Mouse (Mus musculus): Measurements from ENCODE around the gene Ccdc173. TPM values are rescaled to one million over a fixed set of nuclear protein-coding genes. Genes with fewer than 3 reads are reported as not detected.
A peak's percentile ranks its signal among the peaks of the same experiment; 100 is the strongest.

Ccdc173 gene
- polyA plus RNA-seq (2016; fragmentation: Nextera tagmentation; extraction: Ambion mirVana), result 3.5 and 4.2 TPM in 2 replicates

GRCm38 (mm10) chr2:69789429-69790069, at the start of gene Ccdc173, which contains the start of gene Phospho2:
Gene Ccdc173 (minus strand): TSS chr2:69789575.
Gene Phospho2 (plus strand): TSS chr2:69789623.
- DNase-seq (ENCODE audit: low spot score), result peak; percentile 99
- H3K9me3 ChIP-seq (replicated peaks), result no peaks in the 10 kb centered on the region
- peaks cover 17% of the 10 kb centered on the region for H3K4me1 ChIP-seq
- H3K27ac ChIP-seq (replicated peaks), result peak within 1 kb of the TSS; percentile 90
- H3K27me3 ChIP-seq (ENCODE audit: low read depth, poor library complexity, severe bottlenecking), result no peaks in the 10 kb centered on the region
- H3K4me3 ChIP-seq, result peak within 1 kb of the TSS; percentile 71
- WGBS, result 2% methylated on average over 48 of the region's 48 CpGs
- H3K36me3 ChIP-seq, result peaks cover 48% of the 10 kb centered on the region

- Histone ChIP-seq H3K4me1 (peaks cover 6% of the 10 kb centered on the region), H3K27ac (replicated peaks) (no peak overlapping the region), H3K36me3 (peaks cover 30% of the 10 kb centered on the region), H3K27me3 (ENCODE audit: low read depth, poor library complexity, severe bottlenecking) (no peaks in the 10 kb centered on the region), H3K4me3 (no peak overlapping the region), H3K9me3 (replicated peaks) (no peaks in the 10 kb centered on the region)
- DNase-seq (ENCODE audit: low spot score), result no peak
Observed at GRCm38 (mm10) chr2:69838707-69839106, 49.3 kb upstream of the Ccdc173 start.

GRCm38 (mm10) chr2:69837996-69838395, 48.6 kb upstream of the Ccdc173 start:
- Histone ChIP-seq H3K27ac (replicated peaks) (no peak overlapping the region), H3K36me3 (peaks cover 37% of the 10 kb centered on the region), H3K4me3 (no peak overlapping the region), H3K4me1 (peaks cover 6% of the 10 kb centered on the region), H3K9me3 (replicated peaks) (no peaks in the 10 kb centered on the region), H3K27me3 (ENCODE audit: low read depth, poor library complexity, severe bottlenecking) (no peaks in the 10 kb centered on the region)
- 38% methylated on average over 3 of the region's 3 CpGs for WGBS
- DNase-seq (ENCODE audit: low spot score), result no peak

GRCm38 (mm10) chr2:69837244-69837967, 48.0 kb upstream of the Ccdc173 start:
- no peaks in the 10 kb centered on the region for H3K9me3 ChIP-seq (replicated peaks)
- WGBS, result 75% methylated on average over 7 of the region's 7 CpGs

GRCm38 (mm10) chr2:69830116-69830515, 40.7 kb upstream of the Ccdc173 start:
- DNase-seq (ENCODE audit: low spot score), result no peak
- H3K27ac ChIP-seq (replicated peaks), result no peak overlapping the region
- no peaks in the 10 kb centered on the region for H3K9me3 ChIP-seq (replicated peaks)
- peaks cover 73% of the 10 kb centered on the region for H3K36me3 ChIP-seq
- 94% methylated on average over 8 of the region's 8 CpGs for WGBS
- H3K4me3 ChIP-seq, result no peak overlapping the region
- H3K4me1 ChIP-seq, result peaks cover 33% of the 10 kb centered on the region
- no peaks in the 10 kb centered on the region for H3K27me3 ChIP-seq (ENCODE audit: low read depth, poor library complexity, severe bottlenecking)

More at GRCm38 (mm10) chr2:69837244-69837967, 48.0 kb upstream of the Ccdc173 start:
- Histone ChIP-seq H3K4me1 (peaks cover 6% of the 10 kb centered on the region), H3K27me3 (ENCODE audit: low read depth, poor library complexity, severe bottlenecking) (no peaks in the 10 kb centered on the region), H3K4me3 (no peak overlapping the region), H3K27ac (replicated peaks) (no peak overlapping the region), H3K36me3 (peaks cover 43% of the 10 kb centered on the region)
- no peak for DNase-seq (ENCODE audit: low spot score)

GRCm38 (mm10) chr2:69829680-69830079, 40.3 kb upstream of the Ccdc173 start:
- WGBS, result 96% methylated on average over 2 of the region's 2 CpGs

GRCm38 (mm10) chr2:69828031-69828430, 38.7 kb upstream of the Ccdc173 start:
- WGBS, result 45% methylated on average over 7 of the region's 7 CpGs
- Histone ChIP-seq H3K27ac (replicated peaks) (peak overlapping the region; percentile 74), H3K27me3 (ENCODE audit: low read depth, poor library complexity, severe bottlenecking) (no peaks in the 10 kb centered on the region), H3K9me3 (replicated peaks) (no peaks in the 10 kb centered on the region), H3K4me3 (no peak overlapping the region), H3K36me3 (peaks cover 59% of the 10 kb centered on the region), H3K4me1 (peaks cover 53% of the 10 kb centered on the region)
- DNase-seq (ENCODE audit: low spot score), result no peak

More at GRCm38 (mm10) chr2:69829680-69830079, 40.3 kb upstream of the Ccdc173 start:
- H3K27ac ChIP-seq (replicated peaks), result no peak overlapping the region
- no peak overlapping the region for H3K4me3 ChIP-seq
- DNase-seq (ENCODE audit: low spot score), result no peak
- peaks cover 38% of the 10 kb centered on the region for H3K4me1 ChIP-seq
- no peaks in the 10 kb centered on the region for H3K9me3 ChIP-seq (replicated peaks)
- peaks cover 73% of the 10 kb centered on the region for H3K36me3 ChIP-seq
- H3K27me3 ChIP-seq (ENCODE audit: low read depth, poor library complexity, severe bottlenecking), result no peaks in the 10 kb centered on the region

GRCm38 (mm10) chr2:69826380-69826779, 37.0 kb upstream of the Ccdc173 start:
- Histone ChIP-seq H3K27me3 (ENCODE audit: low read depth, poor library complexity, severe bottlenecking) (no peaks in the 10 kb centered on the region), H3K27ac (replicated peaks) (peak overlapping the region; percentile 76), H3K36me3 (peaks cover 43% of the 10 kb centered on the region), H3K4me3 (peak overlapping the region; percentile 30), H3K4me1 (peaks cover 68% of the 10 kb centered on the region), H3K9me3 (replicated peaks) (no peaks in the 10 kb centered on the region)
- DNase-seq (ENCODE audit: low spot score), result no peak
- 50% methylated on average over 2 of the region's 2 CpGs for WGBS

GRCm38 (mm10) chr2:69825898-69826297, 36.5 kb upstream of the Ccdc173 start:
- 81% methylated on average over 10 of the region's 10 CpGs for WGBS
- Histone ChIP-seq H3K9me3 (replicated peaks) (no peaks in the 10 kb centered on the region), H3K36me3 (peaks cover 39% of the 10 kb centered on the region), H3K4me1 (peaks cover 68% of the 10 kb centered on the region), H3K27ac (replicated peaks) (peak overlapping the region; percentile 76), H3K4me3 (0 out of 2 replicates have a peak overlapping the region, but pooled peaks have one; percentile 30), H3K27me3 (ENCODE audit: low read depth, poor library complexity, severe bottlenecking) (no peaks in the 10 kb centered on the region)
- DNase-seq (ENCODE audit: low spot score), result no peak

- peak overlapping the region; percentile 86 for H3K4me3 ChIP-seq
- peaks cover 63% of the 10 kb centered on the region for H3K4me1 ChIP-seq
- peak overlapping the region; percentile 98 for H3K27ac ChIP-seq (replicated peaks)
- H3K27me3 ChIP-seq (ENCODE audit: low read depth, poor library complexity, severe bottlenecking), result no peaks in the 10 kb centered on the region
- DNase-seq (ENCODE audit: low spot score), result peak; percentile 75
- peaks cover 16% of the 10 kb centered on the region; the same call in 1 of the 2 replicates for H3K36me3 ChIP-seq
- no peaks in the 10 kb centered on the region for H3K9me3 ChIP-seq (replicated peaks)
- WGBS, result 2% methylated on average over 45 of the region's 45 CpGs
Observed at GRCm38 (mm10) chr2:69823129-69823677, 33.8 kb upstream of the Ccdc173 start.

GRCm38 (mm10) chr2:69822361-69823128, 33.2 kb upstream of the Ccdc173 start:
- H3K27me3 ChIP-seq (ENCODE audit: low read depth, poor library complexity, severe bottlenecking), result no peaks in the 10 kb centered on the region
- peak overlapping the region; percentile 98 for H3K27ac ChIP-seq (replicated peaks)
- H3K4me3 ChIP-seq, result peak overlapping the region; percentile 86
- WGBS, result under 1% methylated on average over 62 of the region's 80 CpGs
- no peaks in the 10 kb centered on the region for H3K9me3 ChIP-seq (replicated peaks)
- DNase-seq (ENCODE audit: low spot score), result peak; percentile 78
- H3K4me1 ChIP-seq, result peaks cover 57% of the 10 kb centered on the region
- H3K36me3 ChIP-seq, result peaks cover 16% of the 10 kb centered on the region; the same call in 1 of the 2 replicates

- Histone ChIP-seq H3K36me3 (peaks cover 14% of the 10 kb centered on the region; the same call in 1 of the 2 replicates), H3K4me3 (peak within 1 kb of the TSS; percentile 86), H3K27ac (replicated peaks) (peak within 1 kb of the TSS; percentile 98), H3K4me1 (peaks cover 50% of the 10 kb centered on the region), H3K9me3 (replicated peaks) (no peaks in the 10 kb centered on the region), H3K27me3 (ENCODE audit: low read depth, poor library complexity, severe bottlenecking) (no peaks in the 10 kb centered on the region)
- 33% methylated on average over 8 of the region's 8 CpGs for WGBS
- DNase-seq (ENCODE audit: low spot score), result peak; percentile 22
Observed at GRCm38 (mm10) chr2:69821711-69822110, 32.3 kb upstream of the Ccdc173 start, which contains the start of gene Klhl23. Gene Klhl23 (plus strand): TSS chr2:69821944.

All from midbrain, embryonic 10.5 days (tissue).